Mouse (Mus musculus): ENCODE data around the gene Ccnf.

DNA sequence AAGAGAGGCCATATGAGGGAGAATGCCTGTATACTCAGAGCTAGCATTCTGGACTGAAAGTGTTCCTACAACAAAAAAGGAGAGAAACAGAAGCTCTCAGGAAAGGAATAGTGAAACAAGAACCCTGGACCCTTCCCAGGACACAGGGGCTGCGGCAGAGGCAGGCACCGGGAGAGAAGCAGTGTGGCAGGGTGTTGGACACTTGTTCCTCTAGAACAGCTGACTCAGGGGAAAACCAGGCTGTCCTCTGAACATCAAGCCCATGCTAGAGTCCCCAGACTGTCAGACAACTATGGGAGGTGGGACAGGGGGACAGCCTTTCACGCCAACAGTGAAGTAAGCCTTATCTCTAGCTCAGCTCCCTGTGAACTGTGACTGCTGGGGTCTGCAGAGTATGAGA, 40.7 kb downstream of the Ccnf start:
- no peak for TF ChIP-seq CTCF (IDR thresholded peaks at IDR 0.05; ENCODE audit: control insufficient read depth, insufficient read depth, insufficient replicate concordance, low read depth, low read length)
- TF ChIP-seq POLR2A (IDR thresholded peaks at IDR 0.05; ENCODE audit: control insufficient read depth, low read depth, low read length), result no peak

Data from testis, adult 2 months (tissue).